ENCODE assay signal across 17 mouse cellular contexts in genomic region chrX:162748696-162749420, GRCm38 (mm10). TPM values are rescaled to one million over a fixed set of nuclear protein-coding genes. Genes with fewer than 3 reads are reported as not detected.
DNase-seq lines count a peak whose midpoint lies in the region; ATAC-seq and TF ChIP-seq lines count a peak whose summit lies in the region.
"Had no signal": no experiment of that assay in that cellular context is flagged by ENCODE, and none has a peak within 500 bp of the region (broad histone marks: within the 10 kb centered on the region; RNA-seq: fewer than 3 reads in every experiment).

No protein-coding gene starts in this region.

- H3K4me1 ChIP-seq in heart, embryonic 14.5 days (ENCODE audit: control insufficient read depth in 2 of 2, insufficient read depth in 2 of 2, low read length in 2 of 2), result no peaks in the 10 kb centered on the region; a peak in 1 of 4 replicates
- H3K4me1 ChIP-seq in heart, adult 2 months (ENCODE audit: control insufficient read depth, insufficient read depth, low read length), result no peaks in the 10 kb centered on the region
- no peaks in the 10 kb centered on the region for H3K4me1 ChIP-seq in lung, postnatal 0 days (ENCODE audit: insufficient read depth, low read depth, low read length)
- H3K4me1 ChIP-seq in intestine, embryonic 15.5 days (replicated peaks), result no peaks in the 10 kb centered on the region
- peaks cover 5% of the 10 kb centered on the region; the same call in 1 of the 2 replicates for H3K4me1 ChIP-seq in limb, embryonic 12.5 days (replicated peaks)

- H3K4me2 ChIP-seq in heart, embryonic 14.5 days (ENCODE audit: low read length), result no peak overlapping the region
- no peak overlapping the region for H3K4me2 ChIP-seq in lung, postnatal 0 days (replicated peaks; ENCODE audit: low read depth, low read length)
- no peak overlapping the region for H3K4me2 ChIP-seq in intestine, embryonic 15.5 days (replicated peaks)
- no peak overlapping the region for H3K4me2 ChIP-seq in limb, embryonic 12.5 days
- H3K4me2 ChIP-seq: lung, embryonic 14.5 days had no signal

- no peak overlapping the region for H3K4me3 ChIP-seq in heart, embryonic 14.5 days (ENCODE audit: control insufficient read depth in 1 of 2, insufficient read depth in 1 of 2, low read depth in 1 of 2, low read length in 2 of 2)
- H3K4me3 ChIP-seq in heart, adult 2 months, result no peak overlapping the region
- no peak overlapping the region for H3K4me3 ChIP-seq in lung, postnatal 0 days (ENCODE audit: low read depth, low read length)
- H3K4me3 ChIP-seq in intestine, embryonic 15.5 days (replicated peaks), result no peak overlapping the region
- H3K4me3 ChIP-seq in limb, embryonic 12.5 days (replicated peaks), result no peak overlapping the region
- H3K4me3 ChIP-seq: left cerebral cortex, adult 2 months had no signal

- no peaks in the 10 kb centered on the region for H3K36me3 ChIP-seq in heart, embryonic 14.5 days (ENCODE audit: control insufficient read depth, insufficient read depth, low read length)
- no peaks in the 10 kb centered on the region for H3K36me3 ChIP-seq in heart, adult 2 months (ENCODE audit: control insufficient read depth, insufficient read depth, low read length)
- no peaks in the 10 kb centered on the region for H3K36me3 ChIP-seq in lung, postnatal 0 days (ENCODE audit: insufficient read depth, low read length)
- H3K36me3 ChIP-seq in intestine, embryonic 15.5 days, result no peaks in the 10 kb centered on the region
- H3K36me3 ChIP-seq in limb, embryonic 12.5 days, result no peaks in the 10 kb centered on the region

- no peak for TF ChIP-seq EP300 in heart, adult 2 months (IDR thresholded peaks at IDR 0.05; ENCODE audit: insufficient read depth, low read depth, low read length)
- TF ChIP-seq EP300 in lung, postnatal 0 days (IDR thresholded peaks at IDR 0.05), result no peak

- H3K27me3 ChIP-seq in heart, embryonic 14.5 days (ENCODE audit: control insufficient read depth, insufficient read depth, low read length), result no peaks in the 10 kb centered on the region
- no peaks in the 10 kb centered on the region for H3K27me3 ChIP-seq in heart, adult 2 months (ENCODE audit: control insufficient read depth, insufficient read depth, low read length)
- no peaks in the 10 kb centered on the region for H3K27me3 ChIP-seq in lung, postnatal 0 days (replicated peaks; ENCODE audit: insufficient read depth, low read length)
- H3K27me3 ChIP-seq in intestine, embryonic 15.5 days (replicated peaks), result peaks cover 2% of the 10 kb centered on the region; the same call in 1 of the 2 replicates
- H3K27me3 ChIP-seq in limb, embryonic 12.5 days, result peaks cover 19% of the 10 kb centered on the region

- peak overlapping the region; percentile 28 to 41; a peak in 2 of 4 replicates for H3K27ac ChIP-seq in heart, embryonic 14.5 days (replicated peaks in 1 of 2; ENCODE audit: control insufficient read depth in 1 of 2, insufficient read depth in 1 of 2, low read depth in 2 of 2, low read length in 2 of 2)
- no peak overlapping the region for H3K27ac ChIP-seq in heart, adult 2 months
- no peak overlapping the region for H3K27ac ChIP-seq in lung, postnatal 0 days (ENCODE audit: low read length)
- H3K27ac ChIP-seq in intestine, embryonic 15.5 days, result peak overlapping the region; percentile 62
- 0 out of 2 replicates have a peak overlapping the region, but pooled peaks have one; percentile 45 for H3K27ac ChIP-seq in limb, embryonic 12.5 days
- H3K27ac ChIP-seq: left cerebral cortex, adult 2 months; macrophage had no signal

- no peak for DNase-seq in heart, adult 2 months
- DNase-seq in lung, postnatal 0 days (ENCODE audit: low spot score), result peak; percentile 23
- no peak for DNase-seq in lung, adult 18-20 months
- no peak for DNase-seq in gastrocnemius, postnatal 36 days
- DNase-seq: cerebellum, adult 9-10 months; gastrocnemius, postnatal 14 days; kidney, postnatal 10 days; lung, embryonic 14.5 days; right cerebral cortex, adult 18-20 months; thymus, postnatal 25 days had no signal

- no peaks in the 10 kb centered on the region for H3K9me3 ChIP-seq in heart, embryonic 14.5 days (ENCODE audit: control insufficient read depth, low read length)
- H3K9me3 ChIP-seq in lung, postnatal 0 days (ENCODE audit: low read length), result no peaks in the 10 kb centered on the region
- H3K9me3 ChIP-seq in intestine, embryonic 15.5 days, result no peaks in the 10 kb centered on the region
- no peaks in the 10 kb centered on the region for H3K9me3 ChIP-seq in limb, embryonic 12.5 days

- no peaks in the 10 kb centered on the region for H3K79me2 ChIP-seq in heart, adult 2 months (replicated peaks; ENCODE audit: control insufficient read depth, insufficient read depth, low read length)

- no peak for TF ChIP-seq CTCF in heart, adult 2 months (IDR thresholded peaks at IDR 0.05)
- no peak for TF ChIP-seq CTCF in lung, postnatal 0 days (IDR thresholded peaks at IDR 0.05)

- intact Hi-C loops in heart, adult 2 months (cut with DNase I), result no loop called here
- intact Hi-C loops in gastrocnemius, postnatal 36 days (cut with DNase I), result no loop called here

- no peak overlapping the region for H3K9ac ChIP-seq in heart, embryonic 14.5 days (ENCODE audit: low read length)
- no peak overlapping the region for H3K9ac ChIP-seq in heart, adult 2 months (ENCODE audit: low read depth, low read length)
- H3K9ac ChIP-seq in lung, postnatal 0 days (replicated peaks; ENCODE audit: low read depth), result no peak overlapping the region
- H3K9ac ChIP-seq in intestine, embryonic 15.5 days, result no peak overlapping the region
- H3K9ac ChIP-seq in limb, embryonic 12.5 days (replicated peaks), result no peak overlapping the region
- H3K9ac ChIP-seq: lung, embryonic 14.5 days had no signal

- WGBS in heart, embryonic 14.5 days, result 30% methylated on average over 9 of the region's 9 CpGs
- 40% methylated on average over 9 of the region's 9 CpGs for WGBS in heart, adult 2 months
- 40% methylated on average over 9 of the region's 9 CpGs for WGBS in lung, postnatal 0 days
- WGBS in intestine, embryonic 15.5 days, result 41% methylated on average over 9 of the region's 9 CpGs
- 45% methylated on average over 9 of the region's 9 CpGs for WGBS in limb, embryonic 12.5 days

- no peak for TF ChIP-seq POLR2A in heart, adult 2 months (IDR thresholded peaks at IDR 0.05; ENCODE audit: insufficient read depth, low read depth, low read length)

- no peak for ATAC-seq in heart, embryonic 14.5 days (ENCODE audit: insufficient number of reproducible peaks, insufficient read depth, low FRiP score, low read depth)
- no peak for ATAC-seq in lung, postnatal 0 days
- ATAC-seq in intestine, embryonic 15.5 days, result peak; percentile 91
- no peak for ATAC-seq in limb, embryonic 12.5 days (ENCODE audit: insufficient number of reproducible peaks, insufficient read depth, low FRiP score, low TSS enrichment, low read depth)
- ATAC-seq: inflammation-experienced regulatory T-cells, adult 6 months; midbrain, embryonic 16.5 days had no signal

RNA-seq across cellular contexts. Expression of gene Rbbp7, which starts 11.3 kb away (rescaled TPM):
- polyA plus RNA-seq in heart, embryonic 14.5 days (2014; fragmentation: Nextera tagmentation; extraction: Ambion mirVana), result 430 and 440 TPM in 2 replicates
- total RNA-seq in heart, adult 2 months (2021), result 100 to 1,000 TPM; 134 to 153 TPM
- polyA plus RNA-seq in heart, adult 2 months (2012; rRNA removed), result 80.6 and 153 TPM in 2 replicates
- 193 and 201 TPM in 2 replicates for polyA plus RNA-seq in lung, postnatal 0 days (2015; fragmentation: Nextera tagmentation; extraction: Ambion mirVana)
- 833 and 878 TPM in 2 replicates for polyA plus RNA-seq in intestine, embryonic 15.5 days (2015; fragmentation: Nextera tagmentation; extraction: Ambion mirVana)
- polyA plus RNA-seq in limb, embryonic 12.5 days (2016; fragmentation: Nextera tagmentation; extraction: Ambion mirVana), result 411 and 413 TPM in 2 replicates
- total RNA-seq in gastrocnemius, postnatal 36 days (2021), result 10 to 100 TPM; 73.8 to 88.7 TPM

Comparison
In these comparisons a context has a peak if more than half of its experiments do, and no peak if none do; other contexts are left out.
1. H3K27ac ChIP-seq: peak in heart, embryonic 14.5 days (2 of 2), intestine, embryonic 15.5 days (single experiment) and limb, embryonic 12.5 days (single experiment); none in heart, adult 2 months (single experiment) and lung, postnatal 0 days (single experiment).